Mouse (Mus musculus) lung, adult 18-20 months (tissue): Measurements from ENCODE around the gene Rp9.
"Not testable (repeated sequence)": the region's sequence is repeated elsewhere in the genome, so short reads cannot be mapped to it uniquely, and the experiment has no call there.

Source experiments
- DNase-seq, 2 experiments: peaks; one replicate each; pipeline ENCODE4 v3.0.0; 2022; ENCODE audit warnings: mixed read lengths in 2 of 2

Gene Rp9

DNA sequence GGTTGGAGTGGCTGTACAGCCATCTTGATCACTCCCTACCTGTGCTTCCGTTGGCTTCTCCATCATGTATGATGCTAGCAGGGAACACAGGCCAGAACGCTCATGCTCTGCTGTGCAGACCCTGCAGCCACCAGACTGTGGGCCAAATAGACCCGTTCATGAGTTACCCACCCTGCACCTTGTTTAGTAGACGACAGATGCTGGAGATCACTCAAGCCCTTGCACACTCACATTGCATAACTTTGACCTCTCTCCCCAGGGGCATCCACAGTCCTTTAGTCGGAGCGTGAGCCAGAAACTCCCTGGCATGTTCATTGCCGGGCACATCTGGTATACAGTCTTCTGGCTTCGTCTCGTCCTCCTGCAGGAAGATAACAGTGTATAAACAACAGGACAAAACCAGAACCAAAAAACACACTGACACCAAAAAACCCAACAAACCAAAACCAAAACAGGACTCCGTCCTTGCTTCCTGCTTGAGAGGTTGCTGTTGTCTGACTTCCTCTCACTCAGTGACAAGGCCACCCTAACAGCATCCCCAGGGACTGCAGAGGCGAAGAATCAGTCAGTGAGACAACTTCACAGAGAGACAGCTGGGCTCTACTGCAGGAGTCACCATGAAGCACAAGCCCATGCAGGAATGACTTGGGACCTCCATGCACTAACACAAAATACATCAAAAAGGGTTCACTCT is 12.3 kb downstream of the Rp9 start:
- DNase-seq: peak in 1 of 2 experiments; percentile 9

DNA sequence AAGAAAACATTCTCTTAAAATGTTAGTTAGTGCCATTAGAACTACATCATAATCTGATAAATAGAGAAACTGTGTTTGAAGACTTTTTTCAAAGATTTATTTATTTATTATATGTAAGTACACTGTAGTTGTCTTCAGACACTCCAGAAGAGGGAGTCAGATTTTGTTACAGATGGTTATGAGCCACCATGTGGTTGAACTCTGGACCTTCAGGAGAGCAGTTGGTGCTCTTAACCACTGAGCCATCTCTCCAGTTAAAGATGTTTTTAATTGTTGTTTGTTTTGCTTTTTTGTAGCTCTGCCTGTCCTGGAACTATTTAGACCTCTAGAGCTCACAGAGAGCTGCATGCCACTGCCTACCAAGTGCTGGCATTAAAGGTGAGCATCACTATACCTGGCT is 14.5 kb downstream of the Rp9 start:
- DNase-seq: no peak

DNA sequence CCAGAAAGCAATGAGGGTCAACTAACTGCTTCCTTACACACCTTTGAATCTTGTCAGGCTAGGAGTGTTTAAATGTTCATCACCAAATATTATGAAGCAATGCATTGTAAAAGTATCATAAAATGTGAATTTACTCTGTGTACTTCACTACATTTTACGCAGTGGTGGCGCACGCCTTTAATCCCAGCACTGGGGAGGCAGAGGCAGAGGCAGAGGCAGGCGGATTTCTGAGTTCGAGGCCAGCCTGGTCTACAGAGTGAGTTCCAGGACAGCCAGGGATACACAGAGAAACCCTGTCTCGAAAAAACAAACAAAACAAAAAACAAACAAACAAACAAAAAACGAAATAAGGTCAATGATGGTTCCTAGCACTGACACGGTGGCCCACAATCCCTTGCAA is 15.6 kb downstream of the Rp9 start, which contains the start of gene Gm17545:
Gene Gm17545 (plus strand): TSS at position 301 of the 400 bp plus-strand sequence.
- DNase-seq: not testable (repeated sequence)

DNA sequence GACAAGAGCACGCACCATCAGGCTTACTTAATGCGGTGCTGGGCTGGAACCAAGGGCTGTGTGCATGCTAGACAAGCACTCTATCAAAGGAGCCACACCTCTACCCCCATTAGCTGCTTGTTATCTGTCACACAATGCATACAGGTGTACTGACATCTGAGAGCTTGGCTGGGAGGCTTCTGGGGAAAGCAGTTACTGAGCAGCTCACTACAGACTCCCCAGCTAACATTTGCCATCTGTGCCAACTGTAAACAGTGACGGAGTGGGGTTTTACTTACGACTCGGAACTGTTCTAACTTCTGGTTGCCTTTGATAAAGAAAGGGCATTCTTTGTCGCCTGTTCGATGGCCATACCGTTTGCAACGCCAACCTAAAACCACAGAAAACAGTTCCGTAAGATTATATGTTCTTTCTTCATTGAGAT is 16.0 kb downstream of the Rp9 start:
- no peak for DNase-seq

DNA sequence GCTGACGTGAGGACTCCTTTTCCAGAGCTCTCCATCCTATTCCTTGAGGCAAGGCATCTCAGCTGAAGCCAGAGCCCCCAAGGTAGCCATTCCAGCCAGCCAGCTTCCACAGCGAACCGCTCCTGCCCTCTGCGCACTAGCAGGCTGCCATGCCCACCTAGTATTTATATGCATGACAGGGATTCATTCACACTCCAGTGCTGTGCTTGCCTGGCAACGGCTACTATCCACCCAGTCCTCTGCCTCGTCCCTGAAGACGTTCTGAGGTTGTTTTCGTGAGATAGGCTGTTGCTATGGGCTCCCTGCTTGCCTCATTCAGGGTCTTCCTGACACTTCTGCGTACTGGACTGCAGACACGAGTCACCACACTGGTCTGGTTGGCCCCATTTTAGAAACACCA is 16.8 kb downstream of the Rp9 start:
- no peak for DNase-seq

DNA sequence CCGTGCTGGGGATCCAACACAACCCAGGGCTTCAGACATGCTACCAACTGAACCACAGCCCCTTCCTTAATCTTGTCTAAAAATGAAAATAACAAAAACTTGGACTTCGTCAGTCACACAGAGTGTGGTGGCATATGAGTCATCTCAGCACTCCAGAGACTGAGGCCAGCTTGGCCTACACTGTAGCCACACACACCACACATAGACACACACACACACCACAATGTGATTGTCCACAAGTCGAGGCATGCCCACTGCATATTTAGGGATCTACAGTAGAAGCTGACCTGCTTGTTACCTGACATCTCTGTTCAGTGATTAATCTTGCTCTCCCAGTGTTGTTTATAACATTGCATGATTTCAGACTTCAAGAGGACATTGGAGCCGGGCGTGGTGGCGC is 20.3 kb downstream of the Rp9 start:
- no peak for DNase-seq

DNA sequence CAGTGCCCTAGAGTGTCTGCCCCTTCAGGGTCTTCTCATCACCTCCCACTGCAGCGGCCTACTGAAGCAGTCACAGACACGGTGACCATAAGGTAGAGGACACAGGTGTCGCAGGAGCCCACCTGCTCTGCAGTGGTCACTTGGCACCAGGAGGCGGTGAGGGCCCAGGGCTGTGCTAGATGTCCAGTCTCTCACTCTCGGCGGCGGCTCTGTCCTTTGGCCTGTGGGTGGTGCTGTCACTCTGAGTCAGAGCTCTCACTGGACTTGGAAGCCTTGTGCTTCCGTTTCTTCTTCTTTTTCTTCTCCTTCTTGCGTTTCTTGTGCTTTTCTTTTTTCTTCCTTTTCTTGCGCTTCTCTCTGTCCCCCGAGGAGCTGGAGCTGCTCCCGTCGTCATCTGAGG is 21.1 kb downstream of the Rp9 start:
- no peak for DNase-seq

DNA sequence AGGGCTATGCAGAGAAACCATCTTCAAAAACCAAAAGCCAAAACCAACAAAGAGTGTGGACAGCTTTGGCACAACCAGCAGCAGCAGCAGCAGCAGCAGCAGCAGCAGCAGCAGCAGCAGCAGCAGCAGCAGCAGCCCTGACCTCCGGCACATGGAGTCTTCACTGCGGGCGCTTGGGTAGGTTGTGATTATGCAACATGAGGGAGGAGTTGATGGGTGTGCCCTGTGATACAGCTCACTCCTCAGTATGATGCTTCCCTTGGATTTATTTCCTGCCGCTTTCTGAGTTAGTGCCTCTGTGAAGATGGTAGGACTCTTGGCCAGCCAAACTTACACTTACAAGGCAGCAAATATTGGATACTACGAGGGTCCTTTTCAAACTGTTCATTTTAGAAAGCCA is 22.3 kb downstream of the Rp9 start:
- DNase-seq: peak in 1 of 2 experiments; percentile 9

DNA sequence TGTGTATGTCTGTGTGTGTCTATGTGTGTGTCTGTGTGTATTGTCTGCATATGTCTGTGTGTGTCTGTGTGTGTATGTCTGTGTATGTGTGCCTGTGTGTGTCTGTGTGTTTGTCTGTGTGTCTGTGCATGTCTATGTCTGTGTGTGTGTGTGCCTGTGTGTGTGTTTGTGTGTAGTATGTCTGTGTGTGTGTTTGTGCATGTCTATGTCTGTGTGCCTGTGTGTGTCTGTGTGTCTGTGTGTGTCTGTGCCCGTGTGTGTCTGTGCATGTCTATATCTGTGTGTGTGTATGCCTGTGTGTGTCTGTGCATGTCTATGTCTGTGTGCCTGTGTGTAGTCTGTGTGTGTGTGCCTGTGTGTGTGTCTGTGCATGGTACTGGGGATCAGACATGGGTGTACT is 24.4 kb downstream of the Rp9 start:
- no peak for DNase-seq

DNA sequence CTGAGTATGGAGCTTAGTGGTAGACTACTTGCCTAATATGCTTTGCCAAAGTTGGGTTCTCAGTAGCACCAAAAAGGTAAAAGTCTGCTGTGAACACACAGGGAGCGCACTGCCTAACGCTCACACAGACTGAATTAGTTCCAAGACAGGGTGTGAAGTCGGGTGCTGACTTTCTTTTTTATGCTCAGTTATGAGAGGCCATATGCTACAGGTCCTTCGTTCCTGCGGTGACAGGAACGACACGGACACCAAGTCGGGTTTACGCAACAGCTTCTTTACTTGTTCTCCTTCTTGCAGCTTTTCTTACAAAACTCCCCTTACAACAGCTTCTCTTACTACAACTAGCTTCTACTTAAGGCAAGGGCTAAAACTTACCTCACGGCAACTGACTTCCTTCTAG is 26.4 kb downstream of the Rp9 start:
- DNase-seq: no peak

DNA sequence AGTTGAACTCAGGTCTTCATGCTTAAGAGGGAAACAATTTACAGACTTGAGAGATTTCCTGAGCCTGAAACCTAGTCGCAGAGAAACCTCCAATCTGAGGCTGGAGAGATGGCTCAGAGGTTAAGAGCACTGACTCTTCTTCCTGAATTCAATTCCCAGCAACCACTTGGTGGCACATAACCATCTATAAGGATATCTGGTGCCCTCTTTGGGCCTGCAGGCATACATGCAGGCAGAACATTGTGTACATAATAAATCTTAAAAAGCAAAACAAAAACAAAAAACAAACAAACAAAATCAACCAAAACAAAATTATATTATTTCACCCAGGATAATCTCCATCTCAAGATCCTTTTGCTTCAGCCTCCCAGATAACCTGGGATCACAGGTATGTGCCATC is 30.7 kb downstream of the Rp9 start:
- DNase-seq: no peak

DNA sequence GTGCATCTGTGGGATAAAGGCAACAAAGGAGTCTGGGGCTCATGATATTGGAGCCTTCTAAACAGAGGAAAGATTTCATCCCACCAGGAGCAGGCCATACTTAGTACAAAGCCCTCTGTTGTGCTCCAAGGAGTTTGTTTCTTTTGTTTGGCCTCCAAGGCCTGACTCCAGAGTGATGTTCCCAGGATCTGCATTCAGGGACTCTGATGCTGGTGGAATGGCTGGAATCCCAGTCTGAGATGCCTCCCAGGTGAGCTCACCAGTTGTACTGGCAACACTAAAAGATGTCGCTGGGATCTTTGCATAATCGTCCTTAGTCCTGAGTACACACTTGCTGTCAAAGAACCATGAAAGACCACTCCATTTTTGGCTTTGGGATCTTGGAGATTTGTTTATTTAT is 35.4 kb downstream of the Rp9 start:
- no peak for DNase-seq

DNA sequence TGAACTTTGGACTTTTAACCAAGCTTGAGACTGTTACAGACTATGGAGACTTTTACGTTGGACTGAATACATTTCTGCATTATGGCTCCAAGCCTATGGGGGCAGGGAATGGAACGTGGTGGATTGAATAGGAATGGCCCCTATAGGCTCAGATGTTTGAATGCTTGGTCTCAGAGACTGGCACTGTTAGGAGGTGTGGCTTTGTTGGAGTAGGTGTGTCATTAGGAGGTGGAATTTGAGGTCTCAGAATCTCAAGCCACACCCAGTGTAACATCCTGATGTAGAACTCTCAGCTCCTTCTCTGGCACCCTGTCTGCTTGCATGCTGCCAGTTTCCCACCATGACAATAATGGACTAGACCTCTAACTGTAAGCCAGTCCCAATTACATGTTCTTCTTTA is 36.3 kb downstream of the Rp9 start:
- no peak for DNase-seq

DNA sequence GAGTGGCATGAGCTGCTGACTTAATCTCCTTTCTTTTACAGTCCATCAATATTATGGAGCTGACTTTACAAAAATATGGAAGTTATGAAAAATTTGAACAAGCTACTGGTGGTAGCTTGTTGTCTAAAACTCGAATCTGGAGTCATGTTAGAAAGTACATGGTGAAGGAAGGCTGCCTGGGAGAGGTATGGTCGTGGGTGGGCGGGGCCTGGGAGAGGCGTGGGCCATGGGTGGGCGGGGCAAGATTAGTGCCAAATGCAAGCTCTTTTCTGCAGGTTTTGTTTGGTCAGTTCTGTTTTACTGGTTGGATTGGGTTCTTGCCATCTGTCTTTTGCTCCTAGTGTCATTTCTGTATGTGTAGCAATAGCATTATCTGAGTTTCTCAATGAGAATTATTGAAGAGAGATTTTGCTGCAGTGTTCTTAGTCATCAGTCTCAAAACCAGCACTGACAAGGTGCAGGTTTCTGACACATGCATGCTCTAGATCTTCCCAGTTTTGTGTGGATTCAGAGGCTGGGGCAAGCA is 39.2 kb downstream of the Rp9 start:
- DNase-seq: no peak

DNA sequence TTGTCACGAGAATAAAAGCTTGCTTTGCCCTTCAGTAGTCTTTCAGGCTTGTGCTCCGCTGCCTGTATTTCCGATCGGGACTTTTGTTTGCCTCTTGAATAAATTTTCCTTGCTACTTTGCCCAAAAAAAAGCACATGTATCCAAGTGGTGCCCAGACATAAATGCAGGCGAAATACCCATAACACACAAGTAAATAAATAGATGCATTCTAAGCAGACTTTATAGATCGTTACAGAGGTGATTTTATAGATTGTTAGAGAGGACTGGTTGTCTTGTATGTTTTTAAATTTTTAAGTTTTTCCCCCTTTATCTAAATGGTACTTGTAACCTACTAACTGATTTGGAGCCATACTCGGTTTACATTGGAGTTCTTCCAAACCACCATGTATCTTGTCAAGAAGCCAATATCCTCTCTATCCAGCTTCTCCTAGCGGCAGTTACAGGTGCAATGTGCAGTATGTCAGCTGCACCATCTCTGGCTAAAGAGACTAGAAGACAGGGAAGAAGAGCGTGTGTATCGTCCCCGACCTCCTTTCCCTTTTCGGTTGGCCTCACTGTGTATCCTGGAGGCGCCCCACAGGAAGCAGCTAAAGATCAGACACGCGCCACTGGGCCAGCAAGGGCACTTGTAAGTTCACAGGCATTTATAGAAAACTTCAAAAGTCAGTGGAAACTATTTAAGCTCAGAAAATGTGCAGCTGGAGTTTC is 39.9 kb downstream of the Rp9 start:
- no peak for DNase-seq

DNA sequence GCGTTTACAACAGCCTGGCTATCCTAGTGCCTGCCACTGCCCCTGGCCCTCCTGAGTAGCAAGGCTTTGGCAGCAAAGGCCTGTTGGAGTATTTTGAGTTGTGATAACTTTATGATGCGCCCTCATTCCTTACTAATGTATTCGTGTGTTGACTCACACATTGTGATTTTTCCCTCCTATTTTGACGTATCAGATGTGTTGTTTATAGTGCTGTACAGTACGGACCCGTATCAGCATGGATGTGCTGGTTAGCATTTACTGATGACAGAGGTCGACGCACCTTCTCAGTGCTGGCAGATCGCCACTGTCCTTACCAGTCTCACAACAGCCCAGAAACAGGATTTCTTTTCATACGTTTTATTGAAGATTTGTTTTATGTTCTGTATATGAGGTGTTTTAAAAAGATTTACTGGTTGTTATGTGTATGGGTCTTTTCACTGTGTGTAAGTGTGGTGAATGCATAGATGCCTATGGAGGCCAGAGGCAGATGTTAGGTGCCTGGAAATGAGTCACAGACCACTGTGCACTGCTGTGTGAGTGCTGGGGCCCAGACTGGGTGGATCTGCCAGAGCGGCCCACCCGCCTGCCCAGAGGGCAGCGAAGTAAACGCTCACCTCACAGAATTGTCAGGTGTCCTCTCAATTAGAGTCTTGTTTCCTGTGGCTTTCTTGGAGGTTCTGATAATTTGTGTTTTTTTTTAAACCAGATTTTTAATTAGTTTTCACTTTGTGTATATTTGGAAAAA is 40.7 kb downstream of the Rp9 start:
- DNase-seq: no peak

DNA sequence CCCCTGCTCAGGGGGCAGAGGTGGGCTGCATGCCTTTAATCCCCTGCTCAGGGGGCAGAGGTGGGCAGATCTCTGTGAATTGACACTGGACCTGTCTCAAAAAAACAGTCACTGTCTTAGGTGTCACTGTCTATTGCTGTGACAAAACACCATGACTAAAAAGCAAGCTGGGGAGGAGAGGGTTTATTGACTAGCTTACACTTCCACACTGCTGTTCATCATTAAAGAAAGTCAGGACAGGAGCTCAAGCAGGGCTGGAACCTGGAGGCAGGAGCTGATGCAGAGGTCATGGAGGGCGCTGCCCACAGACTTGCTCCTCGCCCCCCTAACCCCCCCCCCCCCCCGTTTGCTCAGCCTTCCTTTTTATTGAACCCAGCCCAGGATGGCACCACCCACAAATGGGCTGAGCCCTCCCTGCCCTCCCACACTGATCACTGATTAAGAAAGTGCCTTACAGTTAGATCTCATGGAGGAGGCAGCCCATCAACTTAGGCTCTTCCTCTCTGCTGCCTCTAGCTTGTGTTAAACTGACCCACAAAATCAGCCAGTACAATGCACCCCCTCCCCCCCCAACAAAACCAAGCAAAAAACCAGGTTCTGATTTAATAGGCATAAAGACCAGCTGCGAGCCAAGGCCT is 41.4 kb downstream of the Rp9 start:
- DNase-seq: no peak

DNA sequence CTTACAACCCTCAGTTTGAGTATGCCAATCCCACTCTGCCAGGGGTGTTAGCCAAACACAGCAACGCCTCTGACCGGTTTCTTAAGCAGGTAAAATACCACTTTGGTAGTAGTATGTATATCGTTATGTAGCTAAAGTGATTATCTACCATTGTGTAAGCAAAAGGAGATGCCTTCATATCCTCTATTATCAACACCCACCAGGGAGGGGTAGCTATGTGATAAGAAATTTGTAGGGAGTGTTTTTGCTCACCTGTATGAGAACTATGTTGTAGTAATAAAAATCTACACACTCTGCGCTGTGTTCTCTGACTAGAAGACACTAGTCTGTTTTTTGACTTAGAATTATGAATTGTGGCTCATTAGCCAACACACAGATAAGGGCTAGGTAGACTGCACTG is 44.8 kb downstream of the Rp9 start:
- no peak for DNase-seq

DNA sequence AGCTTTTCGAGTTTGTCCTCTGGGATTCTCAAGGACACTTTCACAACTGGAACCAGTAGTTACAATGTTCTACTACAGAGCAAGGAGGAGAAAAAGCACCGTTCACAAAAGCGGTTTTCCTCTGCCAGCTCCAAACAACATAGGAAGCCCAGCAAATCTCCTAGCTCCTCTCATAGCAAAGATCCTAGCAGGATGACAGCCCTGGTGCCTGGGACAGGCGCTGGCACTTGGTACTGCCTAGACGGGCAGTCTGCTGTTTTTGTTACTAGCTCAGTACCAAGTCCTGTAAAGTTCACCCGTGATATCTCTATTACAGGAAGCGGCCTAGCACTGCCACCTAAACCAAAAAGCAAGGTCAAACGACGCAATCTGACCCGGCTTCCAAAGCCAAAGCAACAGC is 45.3 kb downstream of the Rp9 start:
- DNase-seq: no peak

DNA sequence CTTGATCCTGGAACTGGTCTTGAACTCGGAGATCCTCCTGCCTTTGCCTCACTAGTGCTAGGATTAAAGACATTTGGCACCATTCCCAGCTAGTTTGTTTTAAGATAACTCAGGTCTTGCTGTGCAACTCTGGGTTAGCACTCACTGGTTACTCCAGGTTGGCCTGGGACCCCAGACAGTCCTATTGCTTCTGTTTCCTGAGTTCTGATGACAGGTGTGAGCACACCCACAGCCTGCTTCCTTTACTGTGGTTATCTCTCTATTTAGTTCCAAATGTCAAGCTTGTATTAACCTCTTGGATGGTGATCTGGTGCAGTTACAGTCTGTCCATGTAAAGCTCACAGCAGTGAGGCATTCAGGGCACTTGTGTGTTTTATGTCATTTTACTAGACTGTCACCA is 46.0 kb downstream of the Rp9 start:
- DNase-seq: no peak

DNA sequence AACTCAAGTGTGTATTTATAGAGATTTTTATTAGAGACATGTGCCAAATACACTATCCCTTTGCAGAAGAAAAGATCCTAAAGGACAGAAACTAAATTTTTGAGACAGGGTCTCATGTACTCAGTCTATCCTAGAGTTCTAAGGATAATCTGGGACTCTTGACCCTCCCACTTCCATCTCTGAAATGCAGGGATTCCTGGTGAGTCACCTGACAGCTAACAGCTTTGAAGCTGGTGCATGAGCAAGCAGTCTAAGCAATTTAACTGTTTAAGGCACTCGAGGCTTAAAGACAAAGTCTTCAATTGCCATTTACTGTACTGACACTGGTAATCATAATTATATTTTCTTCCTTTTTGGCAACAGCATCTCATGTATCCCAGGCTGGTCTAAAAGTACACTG is 47.0 kb downstream of the Rp9 start:
- DNase-seq: no peak

DNA sequence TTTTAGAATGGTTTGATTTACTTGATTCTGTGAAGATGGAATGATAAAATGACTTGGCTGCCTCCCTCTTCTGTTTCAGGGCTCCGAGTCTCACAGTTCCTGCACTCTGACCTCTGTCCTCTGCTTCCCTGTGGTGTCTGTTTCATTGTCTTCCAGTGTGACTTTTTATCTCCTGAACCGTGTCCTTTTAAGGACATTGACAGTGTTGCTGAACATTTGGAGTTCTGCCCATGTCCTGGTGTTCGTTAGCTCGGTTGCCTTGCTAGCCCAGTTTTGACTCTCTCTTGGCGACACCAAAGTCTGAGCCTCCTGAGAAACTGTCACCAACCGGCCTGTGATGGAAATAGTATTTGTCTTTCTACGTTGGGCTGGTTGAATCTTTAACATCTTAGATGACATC is 49.1 kb downstream of the Rp9 start:
- DNase-seq: no peak

DNA sequence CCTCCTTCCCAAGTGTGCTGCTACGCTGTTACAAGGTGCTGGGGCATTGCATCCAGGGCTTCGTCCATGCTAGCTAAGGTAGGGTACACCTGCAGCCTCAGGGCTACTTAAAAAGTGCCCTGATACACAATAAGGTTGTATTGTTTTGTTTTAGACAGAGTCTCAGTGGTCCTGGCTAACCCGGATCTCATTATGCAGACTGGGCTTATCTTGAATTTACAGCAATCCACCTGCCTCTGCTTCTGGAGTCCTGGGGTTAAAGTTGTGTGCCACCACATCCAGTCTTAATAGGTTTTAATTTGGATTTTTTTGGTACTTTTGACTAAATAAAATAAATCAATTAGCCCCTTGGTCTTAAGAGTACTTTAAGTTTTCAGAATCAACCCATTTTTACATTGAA is 49.7 kb downstream of the Rp9 start:
- no peak for DNase-seq
